Mouse (Mus musculus): ENCODE results near the gene Asb3.
A peak's percentile ranks its signal among the peaks of the same experiment; 100 is the strongest.

The Asb3 gene

GRCm38 (mm10) chr11:30885171-30885871, at the start of gene Asb3, which contains the start of gene Gpr75:
Asb3 (plus strand) TSS chr11:30885416.
Gpr75 (plus strand) TSS chr11:30885358.
- peak; percentile 15 to 60 for DNase-seq (ENCODE audit: low spot score in 2 of 2)

GRCm38 (mm10) chr11:30838793-30839192, 46.4 kb upstream of the Asb3 start:
- DNase-seq (ENCODE audit: low spot score in 2 of 2): no peak

GRCm38 (mm10) chr11:30844355-30844754, 40.9 kb upstream of the Asb3 start:
- DNase-seq (ENCODE audit: low spot score in 2 of 2): no peak

- DNase-seq (ENCODE audit: low spot score in 2 of 2): no peak
Observed at GRCm38 (mm10) chr11:30872425-30872824, 12.8 kb upstream of the Asb3 start.

- no peak for DNase-seq (ENCODE audit: low spot score in 2 of 2)
Observed at GRCm38 (mm10) chr11:30888153-30888552, 2.9 kb downstream of the Asb3 start.

- no peak for DNase-seq (ENCODE audit: low spot score in 2 of 2)
Observed at GRCm38 (mm10) chr11:30896201-30896600, 11.0 kb downstream of the Asb3 start.

- no peak for DNase-seq (ENCODE audit: low spot score in 2 of 2)
Observed at GRCm38 (mm10) chr11:30899312-30899711, 14.1 kb downstream of the Asb3 start.

GRCm38 (mm10) chr11:30912311-30912710, 27.1 kb downstream of the Asb3 start:
- no peak for DNase-seq (ENCODE audit: low spot score in 2 of 2)

GRCm38 (mm10) chr11:30920641-30921040, 35.4 kb downstream of the Asb3 start:
- DNase-seq (ENCODE audit: low spot score in 2 of 2): no peak

- no peak for DNase-seq (ENCODE audit: low spot score in 2 of 2)
Observed at GRCm38 (mm10) chr11:30923283-30923682, 38.1 kb downstream of the Asb3 start.

GRCm38 (mm10) chr11:30928079-30928478, 42.9 kb downstream of the Asb3 start:
- no peak for DNase-seq (ENCODE audit: low spot score in 2 of 2)

GRCm38 (mm10) chr11:30928498-30928897, 43.3 kb downstream of the Asb3 start:
- DNase-seq (ENCODE audit: low spot score in 2 of 2): no peak

GRCm38 (mm10) chr11:30943522-30943921, 58.3 kb downstream of the Asb3 start:
- no peak for DNase-seq (ENCODE audit: low spot score in 2 of 2)

- DNase-seq (ENCODE audit: low spot score in 2 of 2): peak; percentile 28 to 63
Observed at GRCm38 (mm10) chr11:30952829-30953228, 67.6 kb downstream of the Asb3 start.

- peak; percentile 53 to 76 for DNase-seq (ENCODE audit: low spot score in 2 of 2)
Observed at GRCm38 (mm10) chr11:30953469-30954154, 68.4 kb downstream of the Asb3 start.

- DNase-seq (ENCODE audit: low spot score in 2 of 2): peak; percentile 80 to 92
Observed at GRCm38 (mm10) chr11:30954279-30954725, 69.1 kb downstream of the Asb3 start, which contains the start of gene Erlec1. Erlec1 (minus strand) TSS chr11:30954335.

GRCm38 (mm10) chr11:30985237-30985636, 100.0 kb downstream of the Asb3 start:
- no peak for DNase-seq (ENCODE audit: low spot score in 2 of 2)

- DNase-seq (ENCODE audit: low spot score in 2 of 2): peak; percentile 87 to 93
Observed at GRCm38 (mm10) chr11:30985877-30986624, 100.8 kb downstream of the Asb3 start, which contains the start of gene Chac2. Chac2 (minus strand) TSS chr11:30986350.

- DNase-seq (ENCODE audit: low spot score in 2 of 2): no peak
Observed at GRCm38 (mm10) chr11:30986625-30987017, 101.4 kb downstream of the Asb3 start.

GRCm38 (mm10) chr11:30996670-30997069, 111.5 kb downstream of the Asb3 start:
- no peak for DNase-seq (ENCODE audit: low spot score in 2 of 2)

GRCm38 (mm10) chr11:30998199-30998598, 113.0 kb downstream of the Asb3 start:
- no peak for DNase-seq (ENCODE audit: low spot score in 2 of 2)

GRCm38 (mm10) chr11:30998704-30999103, 113.5 kb downstream of the Asb3 start:
- no peak for DNase-seq (ENCODE audit: low spot score in 2 of 2)
